Mouse (Mus musculus): ENCODE results near the gene Tenm4.
A peak's percentile ranks its signal among the peaks of the same experiment; 100 is the strongest.

The Tenm4 gene

DNA sequence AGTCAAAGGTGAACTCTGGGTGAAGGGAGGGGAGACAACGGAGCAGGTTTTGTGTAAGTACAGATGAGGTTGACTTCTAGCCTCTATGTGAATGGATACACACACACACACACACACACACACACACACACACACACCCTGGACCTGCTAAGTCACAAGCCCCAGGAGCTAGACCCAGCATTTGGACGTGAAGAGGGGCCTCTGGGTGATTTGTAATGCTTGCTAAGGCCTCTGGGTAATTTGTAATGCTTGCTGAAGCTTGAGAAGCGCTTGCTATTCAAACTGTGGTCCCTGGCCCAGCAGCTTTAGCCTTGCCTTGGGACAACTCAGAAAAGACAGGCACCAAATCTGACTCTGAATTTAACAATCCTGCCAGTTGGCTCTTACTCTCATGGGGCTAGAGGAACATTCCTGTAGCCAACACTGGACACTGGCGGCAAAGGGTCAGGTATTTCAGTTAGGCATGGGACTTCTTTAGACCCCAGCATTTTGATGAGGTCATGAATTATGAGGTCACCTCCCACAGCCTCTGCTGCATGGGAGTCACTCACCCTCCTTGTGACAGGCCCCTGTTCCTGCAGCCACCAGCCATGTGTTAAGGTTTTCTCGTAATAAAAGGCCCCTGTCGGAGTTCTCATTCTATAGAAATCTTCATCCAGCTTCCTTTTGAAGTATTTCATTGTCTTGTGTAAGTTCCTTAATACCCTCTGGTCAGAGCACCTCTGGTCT lies 237.3 kb downstream of the Tenm4 start:
- no peak for DNase-seq (ENCODE audit: low read depth, low spot score)

DNA sequence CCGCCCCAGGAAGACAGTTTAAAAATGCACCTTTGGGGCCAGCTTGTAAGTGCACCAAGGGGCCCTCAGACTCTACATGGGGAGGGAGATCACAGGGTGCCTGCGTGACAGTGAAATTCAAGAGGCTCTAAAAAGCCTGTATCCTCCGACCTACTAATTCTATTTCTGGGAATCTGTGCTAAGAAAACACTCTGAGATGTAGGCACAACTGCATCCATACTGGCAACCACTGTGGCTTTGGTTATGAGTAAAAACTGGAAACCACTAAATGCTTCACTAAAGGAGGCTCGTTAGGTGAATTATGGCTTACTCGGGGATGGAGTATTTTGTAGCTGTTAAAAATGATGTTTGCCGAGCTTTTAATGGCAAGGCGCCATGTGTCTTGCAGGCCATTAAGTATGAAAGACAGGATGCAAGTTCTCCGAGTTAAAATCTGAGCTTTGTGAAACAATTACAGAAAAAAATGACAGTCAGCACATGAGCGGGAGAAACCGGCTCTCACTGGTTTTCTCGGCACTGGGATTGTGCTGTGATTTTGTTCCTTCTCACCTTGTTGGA lies 238.4 kb downstream of the Tenm4 start:
- DNase-seq (ENCODE audit: low read depth, low spot score): peak; percentile 9

DNA sequence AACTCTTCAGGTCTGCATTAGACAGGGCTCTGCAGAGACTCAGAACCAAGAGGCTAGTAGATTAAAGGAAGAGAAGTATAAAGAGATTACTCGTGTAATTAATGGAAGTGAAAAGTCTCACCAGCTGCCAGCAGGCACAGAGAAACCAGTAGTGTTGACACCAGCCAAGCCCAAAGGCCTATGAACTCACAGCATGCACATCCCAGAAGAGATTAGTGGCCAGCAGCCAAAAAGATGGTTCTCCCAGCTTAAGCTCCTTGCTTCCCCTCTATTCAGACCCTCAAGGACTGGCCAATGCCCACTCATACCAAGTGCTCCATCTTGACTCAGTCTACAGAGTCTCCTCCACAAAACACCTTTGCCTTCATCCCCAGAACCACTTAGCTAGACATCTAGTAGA lies 242.8 kb downstream of the Tenm4 start:
- DNase-seq (ENCODE audit: low read depth, low spot score): no peak

DNA sequence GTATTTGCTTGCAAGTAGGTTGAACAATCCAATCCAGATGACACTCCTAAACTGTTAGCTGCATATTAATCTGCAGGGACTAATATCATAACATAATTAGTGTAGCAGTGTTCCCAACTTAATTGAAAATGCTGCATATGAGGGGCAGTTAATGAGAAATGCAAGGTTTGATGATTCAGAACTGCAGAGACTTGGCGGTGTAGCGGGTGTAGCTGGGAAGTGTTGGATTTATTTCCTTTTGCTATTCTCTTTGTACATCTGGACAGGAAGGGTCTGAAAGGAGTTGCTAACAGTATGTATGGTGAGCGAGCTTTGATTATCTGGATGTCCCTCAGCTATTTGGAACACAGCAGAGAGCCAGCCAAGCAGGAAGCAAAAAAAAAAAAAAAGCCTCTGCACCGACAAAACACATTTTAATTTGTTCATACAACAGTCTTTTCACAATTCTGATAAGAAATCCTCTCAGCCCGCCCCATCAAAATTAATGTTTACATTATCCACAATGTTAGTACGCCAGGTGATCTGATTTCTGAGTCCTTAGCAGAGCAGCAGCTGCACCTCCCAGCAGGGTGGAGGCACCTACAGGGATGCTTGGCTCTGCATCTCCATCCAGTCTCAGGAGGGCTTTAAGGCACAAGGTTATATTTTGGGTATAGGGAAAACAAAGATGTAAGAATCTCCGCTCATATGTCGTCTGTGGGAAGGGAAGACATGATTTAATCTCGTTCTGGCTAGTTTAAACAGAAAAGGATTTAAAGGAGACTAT lies 243.4 kb downstream of the Tenm4 start:
- DNase-seq (ENCODE audit: low read depth, low spot score): no peak

DNA sequence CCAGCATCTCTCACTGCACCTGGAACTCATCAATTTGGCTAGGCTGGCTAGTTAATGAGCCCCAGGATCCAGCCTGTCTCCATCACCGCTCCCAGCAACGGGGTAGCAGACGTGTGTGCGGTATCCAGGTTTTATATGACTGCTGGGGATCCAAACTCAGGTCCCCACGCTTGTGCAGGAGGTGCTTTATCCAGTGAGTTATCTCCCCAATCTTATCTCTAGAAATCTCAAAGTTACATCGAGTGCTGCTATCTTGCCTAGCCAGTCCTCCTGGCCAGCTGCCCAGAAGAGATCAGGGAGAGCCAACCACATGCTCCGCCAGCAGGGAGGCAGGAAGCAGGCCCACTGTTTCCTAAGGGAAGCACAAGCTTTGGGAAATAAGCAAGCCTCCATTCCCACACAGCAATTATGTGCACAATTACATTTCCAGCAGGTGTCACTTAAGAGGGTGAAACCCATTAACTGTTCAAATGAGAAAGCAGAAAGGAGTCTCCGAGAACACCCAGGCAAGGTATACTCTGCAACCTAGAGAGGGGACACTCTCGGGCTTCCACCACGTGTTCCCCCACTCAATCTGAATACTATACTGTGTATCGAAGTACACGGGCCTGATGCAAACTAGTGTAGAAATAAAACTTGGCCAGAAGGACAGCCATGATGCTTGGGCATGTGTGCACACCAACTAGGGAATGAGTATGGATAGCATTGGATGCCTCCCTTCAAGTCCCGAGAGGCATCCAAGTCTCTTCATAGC lies 246.4 kb downstream of the Tenm4 start:
- DNase-seq (ENCODE audit: low read depth, low spot score): no peak

DNA sequence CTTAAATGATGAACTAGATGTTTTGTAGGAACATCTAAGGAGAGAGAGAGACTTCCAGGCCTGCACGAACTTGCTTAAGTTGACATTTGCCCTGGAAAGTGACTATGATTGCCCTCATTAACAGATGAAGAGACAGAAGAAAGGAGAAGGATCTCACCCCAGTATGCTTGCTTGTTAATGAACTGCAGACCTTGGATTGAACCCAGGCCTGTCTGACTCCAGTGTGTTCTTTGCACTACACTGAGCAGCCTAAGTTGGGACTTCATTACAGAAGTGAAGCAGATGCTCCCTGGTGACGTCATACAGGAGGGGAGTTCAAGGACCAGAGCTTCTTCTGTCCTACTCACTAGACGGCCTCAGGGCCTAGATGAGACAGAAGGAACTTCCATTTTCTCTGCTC lies 247.1 kb downstream of the Tenm4 start:
- no peak for DNase-seq (ENCODE audit: low read depth, low spot score)

DNA sequence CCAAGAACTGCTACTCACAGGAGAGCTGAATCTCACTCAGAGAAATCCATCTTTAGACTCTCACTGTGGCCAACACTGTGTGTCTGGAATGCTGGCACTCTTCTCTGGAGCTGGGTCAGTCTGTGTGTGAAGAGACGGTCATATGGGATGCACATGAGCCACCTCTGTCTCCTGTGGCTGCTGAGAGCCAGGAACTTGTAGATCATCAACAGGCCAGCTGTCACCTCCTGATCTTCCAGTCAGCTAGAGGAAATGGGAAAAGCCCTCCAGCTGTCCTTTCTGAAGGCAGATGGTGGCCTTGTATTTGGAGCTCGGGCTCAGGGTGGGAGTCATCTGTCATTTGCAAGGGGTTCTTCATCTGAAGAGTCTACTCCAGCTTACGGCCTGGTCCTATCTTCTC lies 249.0 kb downstream of the Tenm4 start:
- no peak for DNase-seq (ENCODE audit: low read depth, low spot score)

DNA sequence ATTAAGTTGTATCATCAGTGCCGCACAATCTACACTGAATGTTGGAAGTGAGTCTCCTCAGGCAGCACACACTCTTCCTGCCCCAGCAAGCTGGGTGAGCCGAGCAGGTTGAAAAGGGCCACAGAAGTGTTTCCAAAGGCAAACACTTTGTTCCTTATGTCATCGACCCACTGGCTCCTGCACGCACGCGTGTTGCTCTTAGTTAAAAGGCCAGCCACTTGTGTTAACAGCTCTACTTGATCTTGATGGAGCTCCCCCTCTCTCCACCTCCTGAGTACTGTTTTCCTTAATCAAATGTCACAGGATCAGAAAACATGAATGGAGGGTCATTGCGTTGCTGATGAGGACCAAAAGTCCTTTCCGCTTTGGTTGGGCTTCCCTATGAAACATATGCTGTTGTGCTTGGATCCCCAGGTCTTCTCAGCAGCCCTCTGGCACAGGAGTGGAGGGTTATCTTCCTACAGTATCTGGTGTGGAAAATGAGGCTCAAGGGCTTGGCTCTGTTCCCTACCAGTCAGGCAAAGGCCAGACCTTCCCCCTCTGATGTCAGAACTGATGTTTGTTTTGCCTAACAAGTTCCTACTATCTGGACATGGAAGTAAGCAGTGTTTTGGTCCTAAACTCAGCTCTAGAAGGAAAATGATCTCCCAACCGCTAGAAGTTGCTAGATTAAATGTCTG lies 250.0 kb downstream of the Tenm4 start:
- DNase-seq (ENCODE audit: low read depth, low spot score): no peak

DNA sequence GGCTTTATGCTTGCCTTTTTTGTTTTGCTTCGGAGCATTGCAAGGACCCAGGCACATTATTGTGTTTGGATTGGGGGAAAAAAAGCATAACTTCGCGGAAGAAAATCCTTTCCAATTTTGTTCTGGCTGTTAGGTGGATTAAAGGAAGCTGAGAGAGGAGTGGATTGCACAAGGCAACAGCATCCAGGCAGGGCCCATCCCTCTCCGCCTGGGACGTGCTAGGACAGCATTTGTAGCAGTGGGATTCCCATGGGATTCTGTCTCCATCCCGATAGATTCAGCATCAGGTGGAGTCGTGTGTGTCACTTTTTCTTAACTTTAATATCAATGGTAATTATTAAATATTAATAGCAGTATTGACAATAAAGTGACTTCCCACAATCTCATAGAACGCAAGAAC lies 255.9 kb downstream of the Tenm4 start:
- DNase-seq (ENCODE audit: low read depth, low spot score): no peak

DNA sequence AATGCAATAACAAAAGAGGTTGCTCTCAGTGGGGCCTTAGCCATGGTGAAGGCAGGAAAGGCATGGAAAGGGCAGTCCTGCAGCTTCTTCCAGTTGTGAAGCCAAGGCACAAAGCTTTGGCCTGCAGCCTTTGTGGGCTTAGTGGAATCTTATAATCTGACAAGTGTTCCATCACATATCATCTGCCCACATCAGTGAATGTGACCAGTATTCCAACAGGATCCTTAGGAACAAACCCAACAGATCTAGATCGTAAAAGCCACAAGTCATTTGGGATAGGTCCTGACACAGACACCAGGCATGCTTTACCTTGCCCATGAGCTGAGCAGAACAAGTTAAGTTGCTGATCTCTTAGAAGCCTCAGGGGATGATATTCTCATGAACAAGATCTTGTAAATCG lies 262.3 kb downstream of the Tenm4 start:
- no peak for DNase-seq (ENCODE audit: low read depth, low spot score)

DNA sequence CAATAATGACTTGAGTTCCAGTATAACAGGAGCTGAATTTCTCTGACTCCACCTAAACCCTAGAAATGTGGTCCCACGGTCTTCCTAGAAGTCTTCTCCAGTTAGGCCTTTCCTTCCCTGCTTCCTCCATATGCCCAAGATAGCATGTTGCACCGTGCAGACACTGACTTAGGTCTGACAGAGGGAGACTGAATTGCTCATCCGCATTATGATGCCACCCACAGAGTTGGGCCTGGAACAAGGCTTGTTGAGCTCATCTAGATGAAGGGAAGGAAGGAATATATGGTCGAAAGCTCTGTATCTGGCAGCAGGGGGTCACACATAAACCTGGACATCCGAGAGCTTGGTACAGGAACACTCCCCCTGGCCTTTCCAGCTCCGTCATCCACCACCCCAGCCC lies 267.3 kb downstream of the Tenm4 start:
- no peak for DNase-seq (ENCODE audit: low read depth, low spot score)

DNA sequence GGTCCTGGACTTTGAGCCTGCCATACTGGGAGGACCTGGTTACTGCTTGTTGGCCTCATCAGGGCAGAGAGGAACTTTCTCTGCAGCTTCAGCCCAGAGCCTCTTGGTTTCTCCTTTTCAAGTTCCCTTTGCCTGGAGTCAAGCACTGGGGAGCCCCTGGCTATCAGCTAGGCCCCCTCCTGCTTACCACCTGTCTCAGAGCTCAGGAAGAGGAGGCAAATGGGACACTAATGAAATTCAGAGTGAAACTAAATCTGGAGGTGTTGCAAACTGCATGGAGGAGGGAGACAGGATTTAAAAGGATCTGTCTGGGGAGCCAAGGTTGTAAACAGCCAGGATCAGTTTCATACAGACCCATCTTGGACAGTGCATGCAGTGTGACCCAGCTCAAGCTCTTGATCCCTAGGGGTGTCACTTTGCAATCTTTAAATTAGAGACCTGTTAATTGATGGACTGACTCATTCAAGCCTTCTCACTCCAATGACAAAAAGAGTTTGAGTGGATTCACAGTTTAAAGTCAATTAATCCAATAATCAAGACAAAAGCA lies 269.2 kb downstream of the Tenm4 start:
- DNase-seq (ENCODE audit: low read depth, low spot score): no peak

DNA sequence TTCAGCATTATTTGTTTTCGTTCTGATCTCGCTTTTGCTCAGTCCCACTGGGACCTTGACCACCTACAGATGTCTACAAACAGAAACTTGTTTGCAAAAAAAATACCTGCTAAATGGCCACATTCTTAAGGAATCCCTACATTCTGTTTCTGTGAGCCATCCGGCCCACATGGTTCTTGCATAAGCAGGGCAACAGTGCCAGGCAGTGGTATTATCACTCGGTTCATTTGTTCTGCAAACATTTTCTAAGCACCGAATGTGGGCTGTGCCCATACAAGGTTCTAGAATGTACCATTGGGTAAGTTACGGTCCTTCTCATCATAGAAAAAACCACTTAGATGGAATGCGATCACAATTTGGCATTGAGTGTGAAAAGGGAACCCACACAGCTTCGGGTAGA lies 274.7 kb downstream of the Tenm4 start:
- DNase-seq (ENCODE audit: low read depth, low spot score): no peak

DNA sequence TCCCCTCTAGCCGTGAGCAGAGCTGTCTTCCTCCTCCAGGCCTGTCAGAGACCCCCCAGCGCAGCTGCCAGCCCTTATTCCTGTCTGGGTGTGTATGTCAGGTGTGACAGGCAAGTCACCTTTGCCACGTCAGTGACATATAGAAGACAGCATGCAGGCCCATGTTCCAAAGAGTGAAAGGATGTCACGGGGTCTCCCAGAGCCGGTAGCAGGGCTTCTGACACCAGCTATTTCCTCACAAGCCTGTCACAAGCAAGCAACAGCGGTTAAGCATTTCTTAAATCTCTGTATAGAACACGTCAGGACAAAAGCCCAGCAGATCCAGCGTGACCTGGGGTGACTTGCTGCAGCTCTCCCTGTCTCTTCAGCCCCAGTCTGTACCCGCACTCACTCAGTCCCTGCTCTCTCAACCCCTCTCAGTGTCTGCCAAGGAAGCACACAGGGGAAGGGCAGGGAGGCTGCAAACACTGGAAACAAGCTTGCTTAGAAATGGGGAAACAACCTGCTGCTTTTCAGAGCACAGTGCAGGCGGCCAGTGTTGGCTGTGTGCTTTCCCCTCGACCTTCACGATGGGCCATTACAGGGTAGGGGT lies 276.9 kb downstream of the Tenm4 start:
- DNase-seq (ENCODE audit: low read depth, low spot score): no peak

DNA sequence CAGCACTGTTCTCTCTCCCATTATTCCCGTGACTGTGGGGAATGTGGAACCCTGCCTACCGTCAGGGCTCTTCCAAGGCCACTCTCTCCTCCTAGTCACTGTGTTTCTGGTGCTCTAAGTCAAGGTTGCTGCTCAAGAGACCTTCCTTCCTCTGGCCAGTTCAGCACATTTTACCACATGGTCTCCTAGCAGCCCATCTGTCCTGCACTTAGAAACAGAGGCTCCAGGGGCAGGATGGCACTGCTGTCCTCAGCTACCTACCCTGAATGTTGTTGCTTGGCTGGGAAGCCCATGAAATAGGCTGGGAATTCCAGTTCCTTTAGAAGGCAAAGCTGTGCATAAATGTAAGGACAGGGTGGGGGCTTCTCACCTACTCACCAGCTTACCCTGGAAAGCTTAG lies 284.9 kb downstream of the Tenm4 start:
- no peak for DNase-seq (ENCODE audit: low read depth, low spot score)

DNA sequence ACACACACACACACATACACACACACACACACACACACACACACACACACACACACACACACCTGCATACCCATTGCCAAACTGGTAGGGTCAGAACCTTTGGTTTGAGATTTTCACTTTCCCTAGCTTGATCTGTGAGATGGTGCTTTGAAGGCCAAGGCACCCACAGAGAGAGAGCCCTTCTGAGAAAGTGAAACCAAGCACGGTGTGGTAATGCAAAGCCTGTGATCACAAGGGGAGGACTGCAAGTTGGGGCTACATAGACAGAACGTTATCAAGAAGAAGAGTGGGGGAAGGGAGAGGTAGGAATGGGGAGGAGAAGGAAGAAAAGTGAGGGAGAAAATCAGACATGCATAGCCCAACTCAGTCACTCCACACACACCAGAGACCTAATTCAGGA lies 285.6 kb downstream of the Tenm4 start:
- no peak for DNase-seq (ENCODE audit: low read depth, low spot score)

DNA sequence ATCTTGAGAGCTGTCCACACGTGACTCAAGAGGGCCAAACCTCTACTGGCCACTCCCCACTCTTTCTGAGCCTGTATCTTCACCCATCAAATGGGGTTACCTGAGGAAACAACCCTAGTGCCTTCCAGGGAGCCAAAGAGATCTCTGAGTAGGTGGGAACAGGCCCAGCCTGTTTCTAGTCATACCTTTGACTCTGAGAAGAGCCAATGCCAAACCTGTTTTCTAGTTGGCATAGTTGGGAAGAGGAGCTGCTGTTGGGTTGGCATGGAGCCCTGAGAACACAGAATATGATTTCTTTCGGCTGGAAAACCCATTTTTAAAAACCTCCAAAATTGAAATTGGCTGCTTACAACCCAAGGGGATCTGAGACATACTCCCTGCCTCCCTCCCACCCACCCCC lies 286.8 kb downstream of the Tenm4 start:
- no peak for DNase-seq (ENCODE audit: low read depth, low spot score)

DNA sequence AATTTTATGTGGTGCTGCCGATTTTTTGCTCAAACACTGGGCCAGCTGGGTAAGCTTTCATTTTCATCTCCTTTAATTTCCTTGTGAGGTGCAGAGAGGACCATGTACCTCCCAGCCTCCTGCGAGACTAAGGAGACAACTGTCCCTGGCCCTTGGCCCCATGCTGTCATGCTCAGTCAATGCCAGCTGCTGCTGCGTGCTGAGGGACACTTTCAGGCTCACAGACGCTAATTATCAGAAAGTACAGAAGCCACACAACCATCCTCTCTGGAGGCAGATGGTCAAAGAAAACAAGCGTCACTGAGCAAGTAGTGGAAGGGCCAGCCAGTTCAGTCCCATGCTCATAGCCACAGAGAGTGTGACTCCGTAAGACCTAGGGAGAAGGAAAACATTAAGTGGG lies 287.9 kb downstream of the Tenm4 start:
- no peak for DNase-seq (ENCODE audit: low read depth, low spot score)

DNA sequence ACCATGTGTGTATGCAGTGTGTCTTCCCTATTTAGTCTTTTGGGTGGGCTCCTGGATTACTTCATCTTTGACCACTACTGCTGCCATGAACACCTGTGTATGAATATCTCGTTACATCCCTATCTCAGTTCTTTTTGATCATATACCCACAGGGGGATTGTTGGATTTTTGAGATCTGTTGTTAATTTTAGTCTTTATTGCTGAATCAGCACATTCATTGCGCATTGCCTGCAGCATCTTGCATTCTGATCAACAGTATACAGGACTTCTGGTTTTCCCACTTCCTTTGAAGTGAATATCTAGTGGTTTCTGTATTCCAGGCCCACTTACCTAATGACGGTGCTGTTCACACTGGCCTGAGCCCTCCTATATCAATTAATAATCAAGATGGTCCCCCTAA lies 295.7 kb downstream of the Tenm4 start:
- no peak for DNase-seq (ENCODE audit: low read depth, low spot score)

DNA sequence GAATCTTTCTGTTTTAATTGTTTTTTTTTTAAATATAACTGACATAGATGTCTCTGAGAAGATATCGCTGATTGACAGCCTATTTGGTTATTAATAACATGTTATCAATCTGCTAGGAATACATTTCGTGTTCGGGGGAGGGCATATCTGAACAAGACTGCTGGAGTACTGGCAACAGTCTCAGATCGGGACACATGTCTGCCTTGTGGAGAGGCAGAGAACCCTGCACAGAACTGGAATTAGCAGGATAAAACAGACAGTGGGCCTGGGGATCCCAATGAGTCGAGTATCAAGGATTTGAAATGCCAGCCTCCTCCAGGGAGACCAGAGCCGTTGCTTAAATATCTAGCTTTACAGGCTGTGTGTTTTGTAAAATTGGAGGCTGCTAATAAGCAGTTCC lies 299.8 kb downstream of the Tenm4 start:
- no peak for DNase-seq (ENCODE audit: low read depth, low spot score)

DNA sequence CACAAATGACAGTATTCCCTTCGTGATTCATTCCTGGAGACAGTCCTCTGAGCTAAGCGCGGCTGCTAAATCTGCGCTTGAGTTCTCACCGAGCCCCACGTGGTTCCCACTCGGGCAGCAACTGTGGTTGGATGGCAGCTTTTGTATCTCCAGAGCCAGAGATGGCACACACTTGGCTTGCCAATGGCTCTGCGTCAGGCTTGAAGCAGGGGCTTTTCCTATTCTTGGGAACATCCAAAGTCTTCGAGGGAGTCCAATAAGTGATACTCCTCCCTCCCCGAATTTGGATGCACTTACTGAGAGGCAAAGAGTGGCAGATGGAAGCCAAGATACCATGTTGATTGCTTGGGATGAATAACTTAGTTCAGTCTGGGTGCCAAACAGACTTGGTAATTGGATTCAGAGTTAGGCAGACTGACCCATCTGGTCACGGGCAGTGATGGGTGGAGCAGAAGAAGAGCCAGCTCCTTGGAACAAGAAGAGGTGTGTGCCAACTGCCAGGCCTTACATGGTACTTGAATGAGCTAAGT lies 303.6 kb downstream of the Tenm4 start:
- DNase-seq (ENCODE audit: low read depth, low spot score): no peak
